Mouse (Mus musculus) kidney, postnatal 25 days (tissue): Measurements from ENCODE around the gene Hdac1.

Source experiments
- DNase-seq, 2 experiments: peaks; one replicate each; pipeline ENCODE4 v3.0.0; 2021; ENCODE audit warnings: mixed read lengths in 2 of 2

Hdac1 gene

DNA sequence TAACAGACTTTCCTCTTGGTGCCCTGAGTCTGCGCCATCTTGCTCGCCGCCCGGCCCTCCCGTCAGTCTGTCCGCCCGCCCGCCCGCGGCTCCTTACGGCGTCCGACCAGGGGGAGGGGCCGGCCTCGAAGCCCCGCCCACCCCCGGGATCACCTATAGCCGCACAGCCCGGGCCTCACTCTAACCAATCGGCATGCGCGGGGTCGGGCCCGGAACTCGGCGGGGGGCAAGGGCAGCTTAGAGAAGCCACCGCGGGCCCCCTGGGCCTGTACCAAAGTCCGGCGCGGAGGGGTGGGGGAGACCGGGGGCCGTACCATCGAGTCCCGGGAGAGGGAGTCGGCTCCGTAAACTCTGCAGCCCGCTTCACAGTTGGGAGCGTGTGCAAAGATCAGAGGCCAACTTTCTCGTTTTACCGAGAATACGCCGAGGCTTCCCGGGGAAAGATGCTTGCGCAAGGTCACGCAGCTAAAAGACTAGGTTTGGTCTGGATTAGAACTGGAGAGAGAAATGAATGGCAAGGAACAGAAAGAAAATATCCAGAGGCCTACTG is at the start of gene Hdac1:
Gene Hdac1 (minus strand): TSS at position 122 of the 550 bp plus-strand sequence.
- DNase-seq, result peak; percentile 99 to 100

- no peak for DNase-seq
These were observed 46.4 kb upstream of the Hdac1 start for GRCm38 (mm10) chr4:129588865-129589264.

- DNase-seq, result peak; percentile 49 to 60
These were observed 44.4 kb upstream of the Hdac1 start for GRCm38 (mm10) chr4:129586943-129587342.

DNA sequence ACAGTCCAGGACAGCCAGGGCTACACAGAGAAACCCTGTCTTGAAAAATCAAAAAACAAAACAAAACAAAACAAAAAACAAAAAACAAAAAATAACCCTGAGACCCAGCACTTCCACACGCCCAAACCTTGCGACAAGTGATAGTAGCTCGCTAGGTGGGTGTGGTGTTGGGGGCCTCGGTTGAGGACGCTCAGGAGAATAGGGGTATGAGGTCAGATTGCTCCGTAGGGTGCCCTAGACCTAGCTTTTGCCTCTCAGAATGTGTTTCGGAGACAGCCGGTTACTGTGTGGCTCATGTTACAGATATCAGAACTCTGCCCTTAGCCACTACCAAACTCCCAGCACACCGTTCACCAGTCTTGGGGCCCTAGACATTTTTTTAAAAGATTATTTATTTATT is 43.3 kb upstream of the Hdac1 start:
- no peak for DNase-seq

DNA sequence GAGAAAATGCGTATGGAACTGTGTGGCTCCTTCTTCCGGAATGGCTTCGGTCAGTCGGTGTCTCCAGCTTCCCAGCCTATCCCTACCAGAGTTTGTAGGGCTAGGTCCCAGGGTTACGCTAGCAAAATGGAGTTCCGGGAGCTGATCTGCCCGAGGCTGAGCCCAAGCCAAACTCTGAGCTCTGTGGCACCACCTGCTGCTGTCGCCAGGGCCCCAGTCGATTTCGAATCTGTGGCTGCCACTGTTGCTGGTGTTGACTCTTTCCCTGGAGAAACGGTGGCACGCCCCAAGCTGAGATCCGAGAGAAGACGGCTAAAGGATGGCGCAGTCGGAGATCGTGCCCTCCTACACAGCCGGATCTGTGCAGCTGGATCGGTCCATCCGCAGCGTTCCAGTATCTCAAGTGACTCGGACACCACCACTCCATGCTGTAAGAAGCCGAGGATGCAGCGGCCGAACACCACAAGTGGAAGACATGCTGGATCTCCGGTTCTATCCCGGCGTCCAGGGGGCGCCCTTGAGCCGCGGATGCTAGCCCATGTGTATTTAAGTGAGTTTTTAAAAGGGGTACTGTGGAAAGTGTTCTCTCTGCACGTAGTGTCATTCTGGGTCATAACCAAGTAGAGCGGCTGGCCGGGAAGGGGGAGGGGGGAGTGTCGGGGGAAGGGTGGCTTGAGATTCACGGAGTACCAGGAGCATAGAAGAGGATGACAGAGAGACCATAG is 42.5 kb upstream of the Hdac1 start:
- DNase-seq, result peak; percentile 92 to 96

DNA sequence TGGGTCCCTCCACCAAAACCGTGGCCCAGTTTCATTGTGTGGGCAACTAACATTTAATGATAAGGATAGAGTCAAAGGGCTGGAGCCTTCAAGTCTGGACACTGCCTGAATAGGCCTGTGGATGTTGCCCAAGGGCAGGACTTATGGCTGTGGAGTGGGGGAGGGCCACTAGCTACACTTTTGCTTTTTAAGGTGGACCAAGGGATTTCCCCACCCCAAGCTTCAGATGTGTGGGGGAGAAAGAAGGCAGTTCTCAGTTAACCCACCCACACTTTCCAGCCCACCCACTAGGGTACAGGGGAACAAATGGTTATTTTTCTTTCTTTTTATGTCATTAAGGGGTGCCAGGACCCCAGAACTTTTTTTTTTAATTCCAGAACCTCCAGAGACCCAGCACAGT is 41.9 kb upstream of the Hdac1 start:
- no peak for DNase-seq

DNA sequence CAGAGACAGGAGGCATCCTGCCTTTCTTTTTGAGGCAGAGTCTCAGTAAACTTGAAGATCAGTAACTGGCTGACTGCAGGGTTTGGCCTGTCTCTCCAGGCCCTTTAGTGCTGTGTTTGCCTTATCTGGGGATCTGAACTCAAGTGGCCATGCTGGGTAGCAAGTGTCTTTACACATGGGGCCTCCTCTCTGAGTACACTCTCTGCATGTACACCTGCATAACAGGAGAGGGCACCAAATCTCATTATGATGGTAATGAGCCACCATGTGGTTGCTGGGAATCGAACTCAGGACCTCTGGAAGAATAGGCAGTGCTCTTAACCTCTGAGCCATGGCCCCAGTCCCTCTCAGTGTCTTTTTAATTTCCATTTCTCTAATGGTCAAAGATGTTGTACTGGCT is 39.7 kb upstream of the Hdac1 start:
- no peak for DNase-seq

- DNase-seq, result no peak
These were observed 37.8 kb upstream of the Hdac1 start for GRCm38 (mm10) chr4:129580347-129580746.

GRCm38 (mm10) chr4:129578466-129578865 is 36.0 kb upstream of the Hdac1 start, which contains the start of gene Fam167b:
Fam167b (minus strand) TSS chr4:129578549.
- peak; percentile 76 to 88 for DNase-seq

DNA sequence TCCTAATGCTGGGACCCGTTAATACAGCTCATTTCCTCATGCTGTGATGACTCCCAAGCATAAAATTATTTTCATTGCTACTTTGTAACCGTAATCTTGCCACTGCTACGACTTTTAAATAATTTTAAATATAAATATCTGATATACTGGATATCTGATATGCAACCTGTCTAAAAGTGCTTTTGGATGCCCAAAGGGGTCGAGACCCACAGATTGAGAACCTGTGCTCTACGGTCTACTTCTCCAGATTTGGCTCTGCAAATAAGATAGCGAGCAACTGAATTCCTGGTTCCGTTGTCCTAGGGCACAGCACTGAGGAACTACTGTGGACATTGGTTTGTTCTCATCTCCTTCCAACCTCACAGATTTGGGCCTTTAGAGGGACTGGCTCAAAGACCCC is 35.2 kb upstream of the Hdac1 start:
- DNase-seq, result no peak

- DNase-seq, result peak; percentile 86 to 88
These were observed 34.5 kb upstream of the Hdac1 start for GRCm38 (mm10) chr4:129576863-129577491.

DNA sequence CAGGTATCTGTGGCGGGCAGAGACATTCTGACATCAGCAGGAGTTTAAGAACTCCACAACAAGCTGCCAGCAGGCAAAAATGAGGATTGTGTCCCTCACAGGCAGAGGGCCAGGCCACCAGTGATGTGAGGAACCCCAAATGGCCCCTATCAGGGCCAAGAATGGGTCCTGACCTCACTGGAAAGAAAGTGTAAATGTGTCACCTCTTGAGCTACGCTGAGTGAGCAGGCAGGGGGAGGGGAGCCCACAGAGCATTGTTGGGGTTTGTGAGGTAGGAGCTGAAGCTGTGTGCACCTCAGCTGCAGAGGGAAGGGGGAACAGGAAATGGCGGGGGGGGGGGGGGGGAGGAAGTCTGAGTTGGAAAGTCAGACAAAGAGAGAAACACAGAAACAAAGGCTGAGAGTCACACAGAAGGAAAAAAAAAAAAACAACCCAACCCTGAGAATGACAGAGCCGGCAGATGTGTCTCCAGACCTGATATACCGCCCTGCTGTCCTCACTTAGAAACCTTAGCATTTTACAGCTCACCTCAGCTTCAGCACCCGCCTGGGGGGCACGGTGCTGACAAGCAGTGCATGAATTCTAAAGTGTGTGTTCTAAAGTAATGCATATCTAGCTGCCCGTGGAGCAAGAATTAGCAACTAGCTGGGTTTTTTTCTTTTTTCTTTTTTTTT is 32.8 kb upstream of the Hdac1 start:
- DNase-seq, result peak; percentile 37 to 73

DNA sequence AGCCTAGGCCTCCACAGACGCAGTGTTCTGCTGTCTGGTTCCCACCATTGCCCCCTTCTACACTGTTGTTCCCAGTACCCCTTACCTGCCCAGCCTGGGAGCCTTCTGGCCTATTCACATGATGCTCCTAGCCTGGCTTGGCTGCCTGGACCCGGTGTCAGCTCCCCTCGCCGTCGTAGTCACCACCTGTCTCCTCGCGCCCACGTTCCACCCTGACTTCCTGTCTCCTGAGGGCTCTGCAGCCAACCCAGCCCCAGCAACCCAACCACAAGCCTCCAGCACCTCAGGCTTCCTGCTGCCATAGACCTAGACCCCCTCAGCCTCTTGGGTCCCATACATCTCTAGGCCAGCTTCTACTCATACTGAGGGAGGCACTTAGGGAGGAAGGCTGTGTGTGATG is 30.9 kb upstream of the Hdac1 start, which contains the start of gene Lck:
Gene Lck (minus strand): TSS at position 212 of the 400 bp plus-strand sequence.
- peak in 1 of 2 experiments; percentile 44 for DNase-seq

DNA sequence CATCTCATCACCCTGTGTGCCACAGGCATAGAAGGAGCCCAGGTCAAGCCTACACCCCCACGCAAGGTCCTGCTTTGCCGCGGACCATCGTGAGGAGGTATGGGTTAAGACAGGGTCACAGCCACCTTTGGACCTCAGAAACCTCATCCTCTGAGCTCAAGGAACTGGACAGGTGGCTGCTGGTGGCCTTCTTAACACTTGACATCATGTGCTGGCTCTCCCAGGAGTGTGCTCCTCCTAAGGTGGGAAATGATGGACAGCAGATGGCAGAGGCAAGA is 30.5 kb upstream of the Hdac1 start:
- no peak for DNase-seq

DNA sequence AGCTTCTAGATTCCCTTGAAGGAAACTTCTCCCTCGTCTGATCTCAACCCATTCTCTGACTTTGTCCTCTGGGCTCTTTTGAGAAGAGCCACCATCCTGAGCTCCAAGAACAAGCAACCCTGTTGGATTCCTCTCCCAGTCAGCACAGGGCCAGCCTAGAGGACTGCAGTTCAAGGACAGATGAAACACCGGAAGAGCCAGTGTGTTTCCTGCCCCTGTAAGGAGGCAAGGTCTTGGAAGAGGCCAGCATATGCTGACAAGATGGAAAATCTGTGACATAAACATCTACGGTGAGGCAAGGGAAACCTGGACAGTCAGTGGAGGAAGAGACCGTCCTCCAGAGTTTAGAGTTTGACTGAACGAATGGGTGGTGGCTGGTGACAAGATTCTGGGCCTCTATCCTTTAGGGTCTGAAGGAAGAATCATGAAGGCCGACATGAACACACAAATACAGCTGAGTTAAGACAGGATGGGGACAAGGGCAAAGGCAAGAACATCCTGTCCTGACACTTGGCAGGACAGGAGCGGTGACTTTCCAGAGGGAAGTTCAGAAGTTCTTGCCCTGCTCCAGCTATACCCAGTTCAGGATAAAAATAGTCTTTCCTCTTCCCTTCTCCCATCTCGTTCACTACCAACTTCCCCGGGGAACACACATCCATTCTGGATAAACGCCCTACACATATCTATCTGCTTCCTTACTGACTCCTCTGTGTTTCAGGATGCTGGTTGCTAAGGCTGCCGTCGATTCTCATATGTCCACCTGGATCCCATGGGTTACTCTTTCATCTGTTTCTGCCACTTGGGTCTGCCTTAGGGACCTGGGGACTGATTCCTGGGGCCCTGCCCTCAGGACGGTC is 30.0 kb upstream of the Hdac1 start:
- DNase-seq, result peak; percentile 17 to 70

- DNase-seq, result no peak
These were observed 29.1 kb upstream of the Hdac1 start for GRCm38 (mm10) chr4:129571551-129572084.

- DNase-seq, result no peak
These were observed 27.5 kb upstream of the Hdac1 start for GRCm38 (mm10) chr4:129570028-129570427.

- no peak for DNase-seq
These were observed 25.9 kb upstream of the Hdac1 start for GRCm38 (mm10) chr4:129568366-129568765.

DNA sequence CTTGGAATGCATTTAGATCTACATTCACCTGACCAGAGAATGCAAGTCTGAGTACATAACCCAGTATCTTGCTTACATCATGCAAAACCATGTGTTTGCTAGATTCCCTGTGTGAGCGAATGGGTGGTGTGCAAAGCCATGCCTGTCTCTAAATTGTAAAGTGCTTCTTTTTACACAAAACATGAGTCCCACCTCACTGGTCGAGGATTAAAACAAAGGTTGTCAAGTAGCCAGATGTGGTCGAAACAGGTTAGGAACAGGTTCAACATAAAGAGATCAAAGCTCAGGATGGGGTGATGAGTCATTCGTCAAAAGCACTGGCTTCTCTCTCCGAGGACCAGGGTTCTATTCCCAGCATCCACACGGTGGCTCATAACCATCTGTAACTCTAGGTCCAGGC is 22.6 kb upstream of the Hdac1 start:
- no peak for DNase-seq

GRCm38 (mm10) chr4:129563718-129564117 is 21.2 kb upstream of the Hdac1 start:
- DNase-seq, result peak in 1 of 2 experiments; percentile 51

DNA sequence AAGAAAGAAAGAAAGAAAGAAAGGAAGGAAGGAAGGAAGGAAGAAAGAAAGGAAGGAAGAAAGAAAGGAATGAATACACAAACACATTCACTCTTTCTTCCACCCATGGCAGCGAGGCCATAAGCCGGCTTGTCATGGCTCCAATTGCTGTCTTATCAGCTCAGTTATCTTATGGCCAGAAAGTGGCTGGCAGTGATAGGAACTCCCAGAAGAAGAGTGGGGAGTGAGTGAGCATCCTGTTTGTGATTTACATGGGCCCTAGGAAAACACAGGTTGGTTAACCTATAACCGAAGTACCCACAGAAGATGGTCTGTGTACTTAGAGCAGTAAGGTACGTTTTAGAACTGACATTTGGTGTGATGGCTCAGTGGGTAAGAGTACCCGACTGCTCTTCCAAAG is 18.7 kb upstream of the Hdac1 start:
- DNase-seq, result no peak

DNA sequence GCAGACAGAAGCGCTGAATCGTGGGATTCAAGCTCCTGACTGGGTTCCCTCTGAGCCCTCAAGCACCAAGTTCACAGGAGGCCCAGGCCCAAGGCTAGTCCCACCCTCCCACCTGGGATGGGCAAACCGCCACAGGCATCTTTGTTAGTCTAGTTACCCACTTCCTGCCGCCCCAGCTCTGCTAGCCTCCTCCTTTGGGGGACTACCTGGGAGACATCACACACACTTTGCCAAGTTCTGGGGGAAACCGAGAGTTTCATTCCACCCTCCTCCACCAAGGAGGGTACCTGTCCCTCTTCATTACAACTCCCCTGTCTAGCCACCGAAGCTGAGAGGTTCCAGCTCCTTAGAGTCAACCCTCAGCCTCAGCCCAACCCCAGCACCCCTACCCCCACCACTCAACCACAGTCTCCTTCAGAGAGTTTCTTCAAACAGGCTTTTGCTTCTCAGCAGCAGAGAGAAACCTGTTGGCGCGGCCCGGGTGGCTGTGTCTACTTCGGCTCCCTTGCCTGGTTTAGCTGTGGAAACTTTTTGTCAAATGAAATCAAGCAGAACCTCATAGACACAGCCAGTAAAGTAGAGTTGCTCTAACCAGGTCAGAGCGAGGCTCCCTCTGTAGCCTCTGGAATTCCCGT is 15.9 kb upstream of the Hdac1 start:
- DNase-seq, result no peak
